Mouse (Mus musculus) embryonic facial prominence, embryonic 12.5 days (tissue): Measurements from ENCODE around the gene Ly6g6d. TPM values are rescaled to one million over a fixed set of nuclear protein-coding genes. Genes with fewer than 3 reads are reported as not detected.
A peak's percentile ranks its signal among the peaks of the same experiment; 100 is the strongest.

ENCODE experiments used
- ATAC-seq: fragments of 200-750 bp; cut with Nextera tagmentation; 2 replicates; pipeline ENCODE4 v1.8.0; 2017; ENCODE audit not compliant: insufficient number of reproducible peaks, insufficient read depth, low FRiP score, low TSS enrichment
- H3K27ac ChIP-seq: fragments of 300-500 bp; sonication (generic); 2 replicates; pipeline ENCODE4 v1.5.1; 2016; ENCODE audit warnings: mild to moderate bottlenecking
- H3K27me3 ChIP-seq: fragments of 300-500 bp; sonication (generic); 2 replicates; pipeline ENCODE4 v1.6.1; 2016; ENCODE audit warnings: mild to moderate bottlenecking, moderate library complexity
- H3K36me3 ChIP-seq: fragments of 300-500 bp; sonication (generic); 2 replicates; pipeline ENCODE4 v1.6.1; 2016; ENCODE audit warnings: mild to moderate bottlenecking
- H3K4me1 ChIP-seq: fragments of 300-500 bp; sonication (generic); 2 replicates; pipeline ENCODE4 v1.6.1; 2016
- H3K4me2 ChIP-seq: fragments of 300-500 bp; sonication (generic); replicated peaks from 2 replicates; pipeline ENCODE4 v1.6.1; 2016; ENCODE audit warnings: mild to moderate bottlenecking, moderate library complexity
- H3K4me3 ChIP-seq: fragments of 300-500 bp; sonication (generic); 2 replicates; pipeline ENCODE4 v1.5.1; 2016; ENCODE audit warnings: mild to moderate bottlenecking
- H3K9ac ChIP-seq: fragments of 300-500 bp; sonication (generic); 2 replicates; pipeline ENCODE4 v1.6.1; 2016; ENCODE audit warnings: mild to moderate bottlenecking, moderate library complexity
- H3K9me3 ChIP-seq: fragments of 300-500 bp; sonication (generic); 2 replicates; pipeline ENCODE4 v1.6.1; 2016; ENCODE audit warnings: mild to moderate bottlenecking, moderate library complexity
- WGBS: fragments of 180-500 bp; shearing (Covaris S2); methylation state at CpG from one replicate; pipeline ENCODE4 v1.1.7; 2016; 5-methylcytosine and 5-hydroxymethylcytosine counted together
- polyA plus RNA-seq: library from polyadenylated mRNA; unstranded; fragments of >200 nt; fragmentation: Nextera tagmentation; extraction: Ambion mirVana; gene quantifications from 2 replicates; pipeline ENCODE4 v1.2.1, GENCODE M21; 2016

Gene Ly6g6d
- polyA plus RNA-seq, 1 experiment from 2014 or later: 0.68 TPM

DNA sequence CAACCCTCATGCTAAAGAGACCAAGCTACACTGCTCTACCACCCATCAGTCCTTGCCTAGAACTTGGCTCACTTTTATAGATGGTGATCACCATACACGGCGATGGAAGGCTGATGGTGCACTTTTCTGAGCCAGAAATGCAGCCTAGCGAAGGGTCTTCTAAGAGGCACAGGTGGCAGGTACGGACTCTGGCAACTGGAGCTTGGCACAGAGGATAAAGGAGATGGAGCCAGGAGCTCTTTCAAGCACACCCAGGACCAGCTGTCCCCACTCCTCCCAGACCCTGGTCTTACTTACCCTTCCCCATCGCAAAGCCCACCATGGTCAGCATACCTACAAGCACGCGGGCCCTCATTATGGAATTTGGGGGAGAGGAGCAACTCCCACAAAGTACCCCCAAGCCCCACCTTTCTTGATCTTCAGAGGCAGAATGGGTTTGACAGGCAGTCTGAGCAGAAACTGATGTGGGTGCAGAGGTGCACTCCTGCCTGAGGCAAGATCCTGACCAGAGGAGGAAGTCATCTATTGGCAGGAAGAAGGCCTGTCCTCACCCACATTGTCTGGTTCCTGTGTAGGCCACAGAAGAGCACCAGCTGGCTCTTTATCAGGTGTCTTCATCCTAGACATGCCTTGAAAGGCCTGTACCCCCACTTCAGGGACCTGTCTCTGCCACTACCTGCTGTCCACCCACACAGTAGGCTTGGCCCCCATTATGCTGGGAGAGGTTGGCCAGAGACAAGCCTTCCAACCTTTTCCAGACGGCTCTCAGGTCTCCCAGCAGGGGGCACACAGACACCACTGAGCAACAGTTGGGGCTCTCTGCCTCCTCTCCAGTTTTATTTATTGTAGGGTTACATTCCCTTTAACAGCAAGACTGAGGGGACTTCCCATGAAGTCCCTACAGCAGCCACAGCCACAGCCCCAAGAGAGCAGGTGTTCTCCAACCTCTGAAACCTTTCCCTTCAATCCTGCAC lies 37.5 kb upstream of the Ly6g6d start, which contains the start of gene Ly6g5b:
Gene Ly6g5b (minus strand): TSS at position 383 of the 974 bp plus-strand sequence.
- H3K4me1 ChIP-seq: peaks cover 8% of the 10 kb centered on the region
- 83% methylated on average over 8 of the region's 8 CpGs for WGBS
- H3K4me3 ChIP-seq: no peak within 1 kb of the TSS
- H3K4me2 ChIP-seq: no peak within 1 kb of the TSS
- peaks cover 42% of the 10 kb centered on the region for H3K36me3 ChIP-seq
- H3K27ac ChIP-seq: no peak within 1 kb of the TSS
- H3K9ac ChIP-seq: no peak within 1 kb of the TSS
- no peaks in the 10 kb centered on the region for H3K9me3 ChIP-seq
- ATAC-seq: no peak
- no peaks in the 10 kb centered on the region for H3K27me3 ChIP-seq

DNA sequence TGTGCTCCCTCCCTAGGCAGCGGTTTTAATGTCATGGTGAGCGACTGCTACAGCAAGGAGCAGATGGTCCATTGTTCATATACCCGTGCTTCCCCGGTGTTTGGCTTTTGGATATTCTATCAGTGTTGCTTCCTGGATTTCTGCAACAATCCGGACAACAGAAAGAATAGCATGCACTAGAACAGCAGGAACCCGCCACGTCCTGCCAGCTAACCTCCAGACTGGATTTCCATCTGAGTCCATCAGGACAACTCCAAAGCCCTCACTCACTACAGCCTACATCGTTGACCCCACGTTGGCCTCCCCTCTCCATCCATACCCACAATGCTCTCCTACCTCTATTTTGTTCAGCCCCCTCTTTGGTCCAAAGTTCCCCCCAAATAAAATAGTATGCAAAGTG lies 33.9 kb upstream of the Ly6g6d start:
- Histone ChIP-seq H3K4me2 (no peak overlapping the region), H3K27me3 (no peaks in the 10 kb centered on the region), H3K4me1 (no peaks in the 10 kb centered on the region), H3K9ac (no peak overlapping the region), H3K36me3 (peaks cover 24% of the 10 kb centered on the region), H3K4me3 (no peak overlapping the region), H3K27ac (no peak overlapping the region), H3K9me3 (no peaks in the 10 kb centered on the region)
- WGBS: 82% methylated on average over 9 of the region's 9 CpGs
- no peak for ATAC-seq

- Histone ChIP-seq H3K4me3 (no peak within 1 kb of the TSS), H3K4me1 (no peaks in the 10 kb centered on the region), H3K27ac (no peak within 1 kb of the TSS), H3K4me2 (no peak within 1 kb of the TSS), H3K36me3 (peaks cover 6% of the 10 kb centered on the region; the same call in 1 of the 2 replicates), H3K27me3 (no peaks in the 10 kb centered on the region), H3K9me3 (no peaks in the 10 kb centered on the region), H3K9ac (no peak within 1 kb of the TSS)
- WGBS: 80% methylated on average over 6 of the region's 6 CpGs
- ATAC-seq: no peak
Measured at GRCm38 (mm10) chr17:35108097-35108496, 30.2 kb upstream of the Ly6g6d start, which contains the start of gene Ly6g5c. Gene Ly6g5c, plus strand, starts transcription at chr17:35108279.

- no peaks in the 10 kb centered on the region for H3K27me3 ChIP-seq
- H3K9me3 ChIP-seq: no peaks in the 10 kb centered on the region
- no peak overlapping the region for H3K27ac ChIP-seq
- no peak overlapping the region for H3K4me3 ChIP-seq
- WGBS: 64% methylated on average over 3 of the region's 3 CpGs
- ATAC-seq: no peak
- no peak overlapping the region for H3K9ac ChIP-seq
- H3K36me3 ChIP-seq: peaks cover 22% of the 10 kb centered on the region
- H3K4me2 ChIP-seq: no peak overlapping the region; the same call in 1 of the 2 replicates
- no peaks in the 10 kb centered on the region for H3K4me1 ChIP-seq
Measured at GRCm38 (mm10) chr17:35106522-35106921, 28.7 kb upstream of the Ly6g6d start.

GRCm38 (mm10) chr17:35105740-35106389 lies 28.0 kb upstream of the Ly6g6d start:
- Histone ChIP-seq H3K9me3 (no peaks in the 10 kb centered on the region), H3K4me2 (peak overlapping the region; percentile 23), H3K27ac (0 out of 2 replicates have a peak overlapping the region, but pooled peaks have one; percentile 11), H3K9ac (peak overlapping the region; percentile 24), H3K4me3 (no peak overlapping the region), H3K4me1 (no peaks in the 10 kb centered on the region), H3K27me3 (no peaks in the 10 kb centered on the region), H3K36me3 (peaks cover 29% of the 10 kb centered on the region)
- 25% methylated on average over 13 of the region's 13 CpGs for WGBS
- no peak for ATAC-seq

- H3K4me1 ChIP-seq: no peaks in the 10 kb centered on the region
- H3K9ac ChIP-seq: no peak overlapping the region
- no peak overlapping the region for H3K27ac ChIP-seq
- 80% methylated on average over 6 of the region's 6 CpGs for WGBS
- no peaks in the 10 kb centered on the region for H3K27me3 ChIP-seq
- no peak overlapping the region for H3K4me2 ChIP-seq
- no peaks in the 10 kb centered on the region for H3K9me3 ChIP-seq
- ATAC-seq: no peak
- H3K4me3 ChIP-seq: no peak overlapping the region
- peaks cover 40% of the 10 kb centered on the region for H3K36me3 ChIP-seq
Measured at GRCm38 (mm10) chr17:35104754-35105153, 26.9 kb upstream of the Ly6g6d start.

DNA sequence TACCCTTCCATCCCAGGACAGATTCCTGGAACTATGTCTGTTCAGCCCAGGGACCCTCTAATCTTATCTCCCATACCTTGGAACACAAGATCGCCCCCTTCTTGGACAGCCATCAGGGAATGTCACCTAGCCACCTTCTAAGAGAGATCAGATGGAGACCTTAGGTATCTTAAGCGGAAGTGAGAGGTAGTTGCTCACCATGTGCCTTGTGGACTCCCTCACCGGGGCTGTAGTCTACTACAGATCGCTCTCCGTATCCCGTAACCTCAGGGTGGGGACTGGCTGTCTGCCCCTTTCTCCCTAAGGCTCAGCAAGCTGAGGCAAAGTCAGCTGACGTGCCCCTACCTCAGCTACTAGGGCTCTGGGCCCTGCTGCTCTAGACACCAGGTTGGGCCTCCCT lies 26.2 kb upstream of the Ly6g6d start:
- no peak overlapping the region for H3K4me2 ChIP-seq
- no peak for ATAC-seq
- 85% methylated on average over 7 of the region's 7 CpGs for WGBS
- no peaks in the 10 kb centered on the region for H3K27me3 ChIP-seq
- H3K36me3 ChIP-seq: peaks cover 47% of the 10 kb centered on the region
- H3K9ac ChIP-seq: no peak overlapping the region
- no peaks in the 10 kb centered on the region for H3K4me1 ChIP-seq
- no peak overlapping the region for H3K27ac ChIP-seq
- no peak overlapping the region for H3K4me3 ChIP-seq
- H3K9me3 ChIP-seq: no peaks in the 10 kb centered on the region

DNA sequence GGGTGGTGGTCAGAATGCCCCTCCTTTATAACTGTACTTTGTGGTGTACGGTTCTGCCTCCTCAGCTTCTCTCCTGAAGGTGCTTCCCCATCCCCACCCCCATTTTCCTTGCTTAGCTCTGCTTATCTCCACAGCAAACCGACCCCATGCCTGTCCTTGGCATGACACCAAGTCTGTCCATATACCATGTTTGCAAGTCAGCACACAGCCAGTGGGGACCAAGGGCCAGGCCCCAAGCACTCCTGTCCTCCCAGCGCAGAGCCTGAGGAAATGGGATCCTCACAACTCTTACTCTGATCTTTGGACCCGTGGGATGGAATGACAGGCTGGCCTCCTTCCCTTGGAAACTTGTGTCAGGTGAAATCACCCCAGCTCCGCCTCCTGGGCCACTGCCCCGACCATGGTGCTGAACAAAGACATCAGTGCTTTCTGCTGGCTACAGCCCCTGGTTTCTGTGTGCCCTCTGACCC lies 25.4 kb upstream of the Ly6g6d start:
- ATAC-seq: no peak
- H3K4me3 ChIP-seq: no peak overlapping the region
- no peak overlapping the region for H3K4me2 ChIP-seq
- H3K9me3 ChIP-seq: no peaks in the 10 kb centered on the region
- no peaks in the 10 kb centered on the region for H3K27me3 ChIP-seq
- H3K27ac ChIP-seq: no peak overlapping the region
- H3K36me3 ChIP-seq: peaks cover 55% of the 10 kb centered on the region
- no peaks in the 10 kb centered on the region for H3K4me1 ChIP-seq
- H3K9ac ChIP-seq: no peak overlapping the region
- 66% methylated on average over 6 of the region's 6 CpGs for WGBS

DNA sequence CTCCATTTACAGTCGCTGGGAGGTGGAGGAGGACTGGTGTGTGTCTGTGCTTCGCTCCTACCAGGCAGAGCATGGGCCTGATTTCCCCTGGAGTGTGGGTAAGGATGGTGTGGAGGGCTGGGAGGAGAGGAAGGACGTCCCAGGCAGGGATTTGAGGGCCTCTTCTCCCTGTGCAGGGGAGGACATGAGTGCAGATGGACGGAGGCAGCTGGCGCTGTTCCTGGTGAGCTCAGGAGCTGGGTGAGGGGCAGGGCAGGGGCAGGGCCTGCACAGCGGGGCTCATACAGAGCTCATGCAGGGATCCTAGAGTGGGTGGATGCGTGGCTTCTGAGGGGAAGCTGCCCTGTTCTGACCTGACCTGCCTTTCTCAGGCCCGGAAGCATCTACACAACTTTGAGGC lies 24.4 kb upstream of the Ly6g6d start:
- Histone ChIP-seq H3K4me2 (no peak overlapping the region), H3K4me3 (no peak overlapping the region), H3K36me3 (peaks cover 62% of the 10 kb centered on the region), H3K4me1 (no peaks in the 10 kb centered on the region), H3K9ac (no peak overlapping the region), H3K27me3 (no peaks in the 10 kb centered on the region), H3K9me3 (no peaks in the 10 kb centered on the region), H3K27ac (no peak overlapping the region)
- no peak for ATAC-seq
- WGBS: 78% methylated on average over 6 of the region's 8 CpGs

- 86% methylated on average over 11 of the region's 11 CpGs for WGBS
- Histone ChIP-seq H3K4me2 (no peak overlapping the region), H3K9ac (no peak overlapping the region), H3K27ac (no peak overlapping the region), H3K4me3 (no peak overlapping the region), H3K9me3 (no peaks in the 10 kb centered on the region), H3K36me3 (peaks cover 73% of the 10 kb centered on the region), H3K27me3 (no peaks in the 10 kb centered on the region), H3K4me1 (no peaks in the 10 kb centered on the region)
- no peak for ATAC-seq
Measured at GRCm38 (mm10) chr17:35101161-35101560, 23.3 kb upstream of the Ly6g6d start.

DNA sequence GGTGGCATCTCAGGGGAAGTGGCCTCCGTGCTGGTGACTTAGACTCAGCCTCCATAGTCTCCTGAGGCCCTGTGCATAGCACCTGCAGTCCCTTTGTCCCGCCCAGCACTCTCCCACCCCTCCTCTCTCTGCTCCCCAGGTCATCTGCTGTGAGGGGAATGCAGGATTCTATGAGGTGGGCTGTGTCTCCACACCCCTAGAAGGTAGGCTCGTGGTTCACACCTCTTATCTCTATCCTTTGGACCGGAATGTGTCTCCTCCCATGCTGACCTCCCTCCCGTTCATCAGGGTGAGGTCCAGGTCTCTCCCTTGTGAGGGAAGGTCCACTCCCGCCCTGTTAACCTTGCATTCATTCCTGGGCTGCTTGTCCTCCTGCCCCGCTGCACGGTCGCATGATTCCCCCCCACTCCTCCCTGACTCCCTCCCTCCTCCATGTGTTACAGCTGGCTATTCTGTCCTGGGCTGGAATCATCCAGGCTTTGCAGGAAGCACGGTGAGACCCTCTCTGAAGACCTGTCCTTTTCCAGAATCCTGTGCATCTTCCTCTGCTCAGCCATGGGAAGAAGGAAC lies 22.4 kb upstream of the Ly6g6d start:
- no peak for ATAC-seq
- 83% methylated on average over 10 of the region's 10 CpGs for WGBS

More for the DNA sequence above, 22.4 kb upstream of the Ly6g6d start:
- no peak overlapping the region for H3K27ac ChIP-seq
- H3K9ac ChIP-seq: no peak overlapping the region
- no peaks in the 10 kb centered on the region for H3K9me3 ChIP-seq
- H3K4me2 ChIP-seq: no peak overlapping the region
- H3K4me3 ChIP-seq: no peak overlapping the region
- no peaks in the 10 kb centered on the region for H3K27me3 ChIP-seq
- H3K36me3 ChIP-seq: peaks cover 80% of the 10 kb centered on the region
- H3K4me1 ChIP-seq: no peaks in the 10 kb centered on the region
